Mouse (Mus musculus): ENCODE data around the gene Cdca7. TPM values are rescaled to one million over a fixed set of nuclear protein-coding genes. Genes with fewer than 3 reads are reported as not detected.

Gene Cdca7
- polyA plus RNA-seq, 1 experiment from 2014 or later = 11.8 TPM

GRCm38 (mm10) chr2:72515971-72516719 is 40.2 kb downstream of the Cdca7 start:
- ATAC-seq = peak; percentile 75
- H3K27me3 ChIP-seq (replicated peaks; ENCODE audit: insufficient read depth, low read length) = no peaks in the 10 kb centered on the region
- 24% methylated on average over 17 of the region's 17 CpGs for WGBS

GRCm38 (mm10) chr2:72516720-72517089 is 40.7 kb downstream of the Cdca7 start:
- Histone ChIP-seq H3K4me1 (ENCODE audit: insufficient read depth, low read depth, low read length) (no peaks in the 10 kb centered on the region), H3K4me3 (ENCODE audit: low read depth, low read length) (no peak overlapping the region), H3K9ac (replicated peaks; ENCODE audit: low read depth) (no peak overlapping the region), H3K9me3 (ENCODE audit: low read length) (no peaks in the 10 kb centered on the region), H3K36me3 (ENCODE audit: insufficient read depth, low read length) (no peaks in the 10 kb centered on the region), H3K4me2 (replicated peaks; ENCODE audit: low read depth, low read length) (no peak overlapping the region), H3K27me3 (replicated peaks; ENCODE audit: insufficient read depth, low read length) (no peaks in the 10 kb centered on the region), H3K27ac (ENCODE audit: low read length) (no peak overlapping the region)
- 31% methylated on average over 8 of the region's 8 CpGs for WGBS
- ATAC-seq = no peak
- TF ChIP-seq CTCF (IDR thresholded peaks at IDR 0.05) = no peak
- TF ChIP-seq EP300 (IDR thresholded peaks at IDR 0.05) = no peak
- no peak for DNase-seq (ENCODE audit: low spot score)

More at GRCm38 (mm10) chr2:72515971-72516719, 40.2 kb downstream of the Cdca7 start:
- Histone ChIP-seq H3K36me3 (ENCODE audit: insufficient read depth, low read length) (no peaks in the 10 kb centered on the region), H3K4me2 (replicated peaks; ENCODE audit: low read depth, low read length) (no peak overlapping the region), H3K9ac (replicated peaks; ENCODE audit: low read depth) (no peak overlapping the region), H3K4me1 (ENCODE audit: insufficient read depth, low read depth, low read length) (no peaks in the 10 kb centered on the region), H3K4me3 (ENCODE audit: low read depth, low read length) (no peak overlapping the region), H3K9me3 (ENCODE audit: low read length) (no peaks in the 10 kb centered on the region), H3K27ac (ENCODE audit: low read length) (no peak overlapping the region)
- DNase-seq (ENCODE audit: low spot score) = peak; percentile 91
- peak; percentile 88 for TF ChIP-seq CTCF (IDR thresholded peaks at IDR 0.05)
- TF ChIP-seq EP300 (IDR thresholded peaks at IDR 0.05) = 0 out of 2 replicates have a peak, but pooled peaks have one; percentile 15

- 61% methylated on average over 12 of the region's 12 CpGs for WGBS
- no peak overlapping the region for H3K9ac ChIP-seq (replicated peaks; ENCODE audit: low read depth)
- H3K27ac ChIP-seq (ENCODE audit: low read length) = no peak overlapping the region
- no peak overlapping the region for H3K4me2 ChIP-seq (replicated peaks; ENCODE audit: low read depth, low read length)
- DNase-seq (ENCODE audit: low spot score) (no peak), ATAC-seq (no peak)
- TF ChIP-seq EP300 (IDR thresholded peaks at IDR 0.05) (no peak), CTCF (IDR thresholded peaks at IDR 0.05) (no peak)
- H3K36me3 ChIP-seq (ENCODE audit: insufficient read depth, low read length) = no peaks in the 10 kb centered on the region
- H3K9me3 ChIP-seq (ENCODE audit: low read length) = no peaks in the 10 kb centered on the region
- no peaks in the 10 kb centered on the region for H3K4me1 ChIP-seq (ENCODE audit: insufficient read depth, low read depth, low read length)
- H3K27me3 ChIP-seq (replicated peaks; ENCODE audit: insufficient read depth, low read length) = no peaks in the 10 kb centered on the region
- no peak overlapping the region for H3K4me3 ChIP-seq (ENCODE audit: low read depth, low read length)
Observed at GRCm38 (mm10) chr2:72524022-72524421, 48.1 kb downstream of the Cdca7 start.

- DNase-seq (ENCODE audit: low spot score) = no peak
- TF ChIP-seq CTCF (IDR thresholded peaks at IDR 0.05) = no peak
- TF ChIP-seq EP300 (IDR thresholded peaks at IDR 0.05) = no peak
- H3K27me3 ChIP-seq (replicated peaks; ENCODE audit: insufficient read depth, low read length) = no peaks in the 10 kb centered on the region
- no peak overlapping the region for H3K9ac ChIP-seq (replicated peaks; ENCODE audit: low read depth)
- H3K27ac ChIP-seq (ENCODE audit: low read length) = no peak overlapping the region
- no peaks in the 10 kb centered on the region for H3K4me1 ChIP-seq (ENCODE audit: insufficient read depth, low read depth, low read length)
- H3K4me2 ChIP-seq (replicated peaks; ENCODE audit: low read depth, low read length) = no peak overlapping the region
- H3K36me3 ChIP-seq (ENCODE audit: insufficient read depth, low read length) = no peaks in the 10 kb centered on the region
- ATAC-seq = no peak
- no peaks in the 10 kb centered on the region for H3K9me3 ChIP-seq (ENCODE audit: low read length)
- 82% methylated on average over 3 of the region's 3 CpGs for WGBS
- no peak overlapping the region for H3K4me3 ChIP-seq (ENCODE audit: low read depth, low read length)
Observed at GRCm38 (mm10) chr2:72525556-72525955, 49.6 kb downstream of the Cdca7 start.

GRCm38 (mm10) chr2:72529026-72529357 is 53.0 kb downstream of the Cdca7 start:
- DNase-seq (ENCODE audit: low spot score) (no peak), ATAC-seq (no peak)
- H3K27me3 ChIP-seq (replicated peaks; ENCODE audit: insufficient read depth, low read length) = no peaks in the 10 kb centered on the region
- WGBS = 76% methylated on average over 10 of the region's 10 CpGs
- H3K36me3 ChIP-seq (ENCODE audit: insufficient read depth, low read length) = no peaks in the 10 kb centered on the region
- H3K4me3 ChIP-seq (ENCODE audit: low read depth, low read length) = no peak overlapping the region
- H3K9me3 ChIP-seq (ENCODE audit: low read length) = no peaks in the 10 kb centered on the region
- no peak overlapping the region for H3K4me2 ChIP-seq (replicated peaks; ENCODE audit: low read depth, low read length)
- TF ChIP-seq EP300 (IDR thresholded peaks at IDR 0.05) (no peak), CTCF (IDR thresholded peaks at IDR 0.05) (no peak)
- no peak overlapping the region for H3K9ac ChIP-seq (replicated peaks; ENCODE audit: low read depth)
- no peaks in the 10 kb centered on the region for H3K4me1 ChIP-seq (ENCODE audit: insufficient read depth, low read depth, low read length)
- no peak overlapping the region for H3K27ac ChIP-seq (ENCODE audit: low read length)

GRCm38 (mm10) chr2:72529358-72530319 is 53.7 kb downstream of the Cdca7 start:
- Histone ChIP-seq H3K36me3 (ENCODE audit: insufficient read depth, low read length) (no peaks in the 10 kb centered on the region), H3K9ac (replicated peaks; ENCODE audit: low read depth) (no peak overlapping the region), H3K27ac (ENCODE audit: low read length) (no peak overlapping the region), H3K27me3 (replicated peaks; ENCODE audit: insufficient read depth, low read length) (no peaks in the 10 kb centered on the region), H3K4me2 (replicated peaks; ENCODE audit: low read depth, low read length) (no peak overlapping the region), H3K4me1 (ENCODE audit: insufficient read depth, low read depth, low read length) (no peaks in the 10 kb centered on the region), H3K4me3 (ENCODE audit: low read depth, low read length) (no peak overlapping the region), H3K9me3 (ENCODE audit: low read length) (no peaks in the 10 kb centered on the region)
- DNase-seq (ENCODE audit: low spot score) (no peak), ATAC-seq (no peak)
- no peak for TF ChIP-seq CTCF (IDR thresholded peaks at IDR 0.05)
- TF ChIP-seq EP300 (IDR thresholded peaks at IDR 0.05) = no peak
- WGBS = 52% methylated on average over 25 of the region's 25 CpGs
